Mouse (Mus musculus) liver, adult 10 weeks (tissue): ENCODE measurements around the gene Ghr. TPM values are rescaled to one million over a fixed set of nuclear protein-coding genes. Genes with fewer than 3 reads are reported as not detected.

ENCODE experiments used
- polyA plus RNA-seq: library from polyadenylated mRNA; stranded (reverse); fragments of 350-450 nt; fragmentation: Illumina TruSeq; extraction: RNeasy Lipid Tissue Mini Kit (QIAGEN cat#74804); gene quantifications from one replicate; pipeline ENCODE4 v1.2.3, GENCODE M21; 2014; ENCODE audit warnings: low read depth, low replicate concordance

Ghr gene
- 918 TPM for polyA plus RNA-seq

GRCm38 (mm10) chr15:3582807-3583636, at the start of gene Ghr:
Ghr (minus strand) TSS chr15:3583492.

GRCm38 (mm10) chr15:3303426-3303825, 279.9 kb downstream of the Ghr start, which contains the start of gene Ccdc152:
Ccdc152 (minus strand) TSS chr15:3303526.

GRCm38 (mm10) chr15:3268247-3268646, 315.0 kb downstream of the Ghr start, which contains the start of gene Selenop:
Selenop (plus strand) TSS chr15:3268547.

